Mouse (Mus musculus): ENCODE results near the gene Memo1.
"Not testable (repeated sequence)": the region's sequence is repeated elsewhere in the genome, so short reads cannot be mapped to it uniquely, and the experiment has no call there.

Memo1 gene

DNA sequence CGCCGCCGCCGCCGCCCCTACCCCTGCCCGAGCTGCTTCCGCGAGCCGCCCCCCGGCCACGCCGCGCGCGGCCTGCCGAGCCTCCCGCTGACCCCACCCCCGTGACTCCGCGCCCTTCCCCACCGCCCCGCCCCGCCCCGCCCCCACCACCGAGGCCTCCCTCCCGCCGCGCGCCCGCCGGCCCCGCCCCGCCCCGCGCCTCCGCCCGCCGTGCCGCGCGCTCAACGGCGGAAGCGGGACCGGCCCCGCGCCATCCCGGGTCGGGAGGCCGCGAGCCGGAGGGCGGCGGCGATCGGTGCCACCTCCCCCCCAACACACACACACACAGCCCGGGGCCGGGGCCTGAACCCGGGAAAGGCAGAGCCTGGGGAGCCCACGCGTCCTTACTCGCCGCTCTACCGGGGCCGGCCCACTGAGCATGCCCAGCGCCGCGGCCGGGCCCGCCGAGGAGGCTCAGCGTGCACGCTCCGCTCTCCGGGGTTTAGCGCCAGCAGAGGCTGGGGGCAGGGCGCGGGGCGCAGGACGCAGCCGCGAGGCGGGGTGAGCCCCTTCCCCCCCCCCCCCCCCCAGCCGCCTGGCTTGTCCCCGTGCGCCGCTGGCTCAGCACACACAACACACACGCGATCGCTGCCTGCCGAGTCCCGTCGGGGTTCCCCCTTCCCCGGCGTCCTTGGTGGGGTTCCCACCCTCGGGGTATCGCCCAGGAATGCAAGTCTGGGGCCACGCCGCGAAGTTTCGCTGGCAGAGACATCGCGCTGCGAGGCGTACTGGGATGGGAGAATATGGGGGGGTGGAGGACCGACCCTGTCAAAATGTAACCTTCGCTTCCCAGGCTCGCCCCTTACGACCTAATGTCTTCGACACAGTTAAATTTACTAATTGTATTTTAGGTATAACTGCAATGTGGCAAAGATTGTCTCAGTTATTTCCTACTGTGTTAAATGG lies at the start of gene Memo1:
Gene Memo1 (minus strand): TSS at position 496 of the 945 bp plus-strand sequence.
- peak; percentile 90 for DNase-seq (ENCODE audit: low read depth, low spot score)

DNA sequence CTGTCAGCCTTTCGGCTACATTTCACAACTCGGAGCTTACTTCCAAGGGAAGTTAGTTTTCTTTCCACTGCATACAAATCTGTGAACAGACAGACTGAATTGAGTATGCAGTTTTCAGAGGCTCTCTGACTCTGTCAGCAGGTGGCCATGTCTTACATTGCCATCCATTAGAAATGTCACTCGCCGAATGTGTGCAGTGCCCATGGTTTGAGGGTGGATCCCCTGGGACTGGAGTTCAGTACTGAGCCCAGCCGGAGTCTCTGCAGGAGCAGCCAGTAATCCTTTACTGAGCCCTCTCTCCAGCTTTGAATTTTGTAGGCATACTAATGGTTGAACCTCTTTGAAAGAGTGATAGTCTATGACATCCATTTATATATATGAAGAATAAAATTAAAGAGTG lies 45.8 kb upstream of the Memo1 start:
- no peak for DNase-seq (ENCODE audit: low read depth, low spot score)

DNA sequence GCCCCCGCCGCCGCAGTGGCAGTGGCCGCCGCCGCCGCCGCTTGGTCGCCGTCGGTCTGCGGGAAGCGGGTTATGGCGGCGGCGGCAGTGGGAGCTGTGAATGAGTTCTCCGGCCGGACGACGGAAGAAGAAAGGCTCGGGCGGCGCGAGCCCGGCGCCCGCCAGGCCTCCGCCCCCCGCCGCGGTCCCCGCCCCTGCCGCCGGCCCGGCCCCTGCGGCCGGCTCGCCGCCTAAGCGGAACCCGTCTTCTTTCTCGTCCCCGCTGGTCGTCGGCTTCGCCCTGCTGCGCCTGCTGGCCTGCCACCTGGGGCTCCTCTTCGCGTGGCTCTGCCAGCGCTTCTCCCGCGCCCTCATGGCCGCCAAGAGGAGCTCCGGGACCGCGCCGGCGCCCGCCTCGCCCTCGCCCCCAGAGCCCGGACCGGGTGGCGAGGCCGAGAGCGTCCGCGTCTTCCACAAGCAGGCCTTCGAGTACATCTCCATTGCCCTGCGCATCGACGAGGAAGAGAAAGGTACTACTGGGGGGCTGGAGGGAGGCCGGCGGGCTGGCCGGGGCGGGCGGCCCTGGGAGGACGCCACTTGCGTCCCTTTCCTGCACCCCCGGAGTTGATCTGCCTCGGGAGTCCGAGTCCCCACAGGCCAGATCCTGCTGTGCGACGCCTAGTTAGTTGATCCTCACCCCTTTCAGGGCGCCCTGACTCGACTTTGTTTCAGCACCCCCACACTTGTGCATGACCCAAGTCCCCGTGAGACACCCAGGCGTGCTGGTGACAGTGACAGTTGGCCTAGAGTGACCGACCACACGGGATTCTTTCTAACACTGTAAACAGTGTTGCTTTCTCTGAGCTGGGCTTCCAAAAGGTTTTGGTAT lies 43.9 kb upstream of the Memo1 start, which contains the start of gene Spast:
Gene Spast (plus strand): TSS at position 51 of the 868 bp plus-strand sequence.
- peak; percentile 70 for DNase-seq (ENCODE audit: low read depth, low spot score)

DNA sequence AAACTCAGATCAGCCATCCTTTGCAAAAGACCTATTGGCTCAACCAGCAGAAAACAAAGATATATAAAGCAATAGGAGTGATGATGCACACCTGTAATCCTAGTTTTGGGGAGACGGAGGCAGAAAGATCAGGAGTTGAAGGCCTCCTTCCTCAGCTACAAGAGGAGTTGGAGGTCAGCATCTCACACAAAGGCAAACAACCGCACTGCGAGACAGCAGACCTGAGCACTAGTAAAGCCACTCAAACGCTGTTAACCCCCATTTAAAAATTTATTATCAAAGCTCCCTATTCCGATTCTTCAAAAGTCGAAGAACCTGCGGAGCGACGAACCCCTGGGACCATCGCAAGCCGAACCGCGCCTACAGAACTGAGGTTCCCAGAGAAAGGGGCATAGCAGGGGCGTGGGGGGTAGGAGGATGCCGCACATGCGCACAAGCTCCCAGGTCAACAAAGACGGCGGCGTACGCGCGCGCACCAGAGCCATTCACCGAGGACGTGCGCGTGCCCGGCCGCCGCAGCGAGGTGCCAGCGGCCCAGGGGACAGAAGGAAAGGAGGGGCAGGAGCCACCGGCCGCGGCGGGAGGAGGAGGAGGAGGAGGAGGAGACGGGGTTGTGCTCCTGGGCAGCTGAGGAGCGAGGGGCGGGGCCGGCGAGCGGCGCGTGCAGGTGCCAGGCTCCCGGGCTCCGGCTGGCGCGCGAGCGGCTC lies 43.1 kb upstream of the Memo1 start:
- DNase-seq (ENCODE audit: low read depth, low spot score) = peak; percentile 96

DNA sequence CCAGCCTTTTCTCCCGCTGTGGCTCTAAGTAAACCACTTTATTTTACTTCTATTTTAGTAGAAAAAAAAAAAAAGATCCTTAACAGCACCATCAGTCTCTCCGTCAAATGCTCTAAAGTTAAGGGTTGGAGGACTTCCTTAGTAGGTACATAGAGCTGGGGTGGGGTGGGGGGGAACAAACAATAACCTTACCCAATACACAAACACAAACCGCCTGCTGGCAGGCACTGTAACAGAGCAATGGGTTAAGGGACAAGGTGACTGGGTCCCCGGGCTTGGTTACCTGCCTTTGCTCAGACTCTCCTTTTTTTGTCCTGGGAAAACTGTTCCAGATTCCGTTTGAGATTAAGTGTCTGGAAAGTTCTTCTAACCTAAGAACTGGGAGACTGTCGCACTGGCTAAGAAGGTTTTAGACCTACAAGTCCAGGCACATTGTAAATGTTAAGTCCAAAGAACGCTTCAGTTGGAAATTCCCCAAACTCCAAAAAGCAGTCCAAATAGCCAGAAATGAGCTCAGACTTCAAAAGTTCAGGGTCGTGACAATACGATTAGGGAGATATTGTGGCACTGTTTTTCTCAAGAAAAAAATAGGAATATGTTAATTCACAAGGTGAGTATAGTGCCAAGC lies 35.8 kb upstream of the Memo1 start:
- DNase-seq (ENCODE audit: low read depth, low spot score) = no peak

DNA sequence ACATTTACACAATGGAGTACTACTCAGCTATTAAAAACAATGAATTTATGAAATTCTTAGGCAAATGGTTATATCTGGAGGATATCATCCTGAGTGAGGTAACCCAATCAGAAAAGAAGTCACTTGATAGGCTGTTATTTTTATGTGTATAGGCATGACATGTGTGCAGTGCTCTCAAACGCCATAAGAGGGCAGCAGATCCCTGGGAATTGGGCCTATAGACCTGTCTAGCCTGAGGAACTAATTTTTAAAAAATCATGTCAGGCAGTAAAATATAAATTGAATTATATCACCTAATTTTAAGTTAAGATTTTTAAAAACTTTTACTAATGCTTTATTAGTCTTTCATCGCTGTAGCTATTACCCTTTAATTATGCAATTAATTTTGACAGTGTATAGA lies 32.8 kb upstream of the Memo1 start:
- DNase-seq (ENCODE audit: low read depth, low spot score) = peak; percentile 80

DNA sequence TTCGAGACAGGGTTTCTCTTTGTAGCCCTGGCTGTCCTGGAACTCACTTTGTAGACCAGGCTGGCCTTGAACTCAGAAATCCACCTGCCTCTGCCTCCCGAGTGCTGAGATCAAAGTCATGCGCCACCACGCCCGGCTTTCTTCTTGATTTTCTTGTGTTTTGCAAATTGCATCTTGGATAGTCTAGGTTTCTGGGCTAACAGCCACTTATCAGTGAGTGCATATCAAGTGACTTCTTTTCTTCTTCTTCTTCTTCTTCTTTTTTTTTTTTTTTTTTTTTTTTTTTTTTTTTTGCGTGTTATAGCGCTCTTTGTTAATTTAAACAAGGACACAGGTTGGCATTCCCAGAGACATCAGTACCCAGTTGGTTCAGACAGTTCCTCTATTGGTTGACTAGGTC lies 31.9 kb upstream of the Memo1 start:
- DNase-seq (ENCODE audit: low read depth, low spot score) = not testable (repeated sequence)

DNA sequence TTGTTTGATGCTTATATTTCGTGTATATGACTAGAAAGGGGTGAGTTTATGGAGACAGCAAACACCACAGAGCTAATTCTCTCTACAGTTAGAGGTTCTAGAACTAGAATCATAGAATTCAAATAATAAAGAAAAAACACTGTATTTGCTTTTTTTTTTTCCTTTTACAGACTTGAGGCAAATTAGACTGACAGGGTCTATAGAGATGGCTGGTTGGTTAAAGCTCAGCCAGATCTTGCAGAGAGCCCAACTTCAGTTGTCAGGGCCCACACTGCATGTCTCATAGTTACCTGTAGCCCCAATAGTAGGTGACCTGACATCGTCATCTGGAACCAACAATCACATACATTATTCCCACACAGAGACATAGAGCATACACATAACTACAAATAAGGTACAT lies 28.5 kb upstream of the Memo1 start, which contains the start of gene Dpy30:
Gene Dpy30 (minus strand): TSS at position 101 of the 400 bp plus-strand sequence.
- no peak for DNase-seq (ENCODE audit: low read depth, low spot score)

DNA sequence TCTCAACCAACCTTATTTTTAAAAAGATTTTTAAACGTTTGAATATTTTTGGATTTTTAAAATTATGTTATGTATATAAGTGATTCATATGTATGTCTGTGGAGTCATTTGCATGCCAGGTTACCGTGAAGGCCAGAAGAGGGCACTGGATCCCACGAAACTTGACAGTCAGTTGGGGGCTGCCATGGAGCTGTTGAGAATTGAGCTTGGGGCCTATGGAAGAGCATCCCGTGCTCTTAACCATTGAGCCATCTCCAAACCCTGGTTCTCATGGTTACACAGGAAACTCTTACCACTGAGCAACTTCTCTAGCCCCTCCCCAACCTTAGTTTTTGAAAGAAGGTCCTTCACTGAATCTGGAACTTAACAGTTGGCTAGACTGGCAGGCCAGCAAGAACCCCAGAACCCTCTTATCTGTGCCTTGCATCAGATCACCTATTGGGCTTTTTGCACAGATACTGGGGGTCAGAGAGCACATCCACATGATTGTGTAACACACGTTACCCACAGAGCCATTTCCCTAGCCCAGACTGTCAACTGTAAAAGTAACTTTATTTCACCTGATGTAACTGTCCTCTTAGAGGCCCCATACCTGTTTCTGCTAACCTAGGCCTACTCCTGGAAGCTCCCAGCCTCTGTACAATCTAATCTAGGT lies 27.2 kb upstream of the Memo1 start:
- peak; percentile 42 for DNase-seq (ENCODE audit: low read depth, low spot score)

DNA sequence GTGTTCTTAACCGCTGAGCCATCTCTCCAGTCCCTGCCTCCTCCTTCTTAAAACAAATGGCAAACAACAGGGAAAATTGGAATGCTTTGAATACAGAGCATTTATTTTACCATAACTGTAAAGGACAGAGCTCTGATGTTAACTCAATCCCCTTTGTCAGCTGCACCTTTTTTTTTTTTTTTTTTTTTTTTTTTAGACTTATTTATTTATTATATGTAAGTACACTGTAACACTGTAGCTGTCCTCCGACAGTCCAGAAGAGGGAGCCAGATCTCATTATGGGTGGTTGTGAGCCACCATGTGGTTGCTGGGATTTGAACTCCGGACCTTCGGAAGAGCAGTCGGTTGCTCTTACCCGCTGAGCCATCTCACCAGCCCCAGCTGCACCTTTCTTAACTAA lies 23.4 kb upstream of the Memo1 start:
- DNase-seq (ENCODE audit: low read depth, low spot score) = peak; percentile 46

DNA sequence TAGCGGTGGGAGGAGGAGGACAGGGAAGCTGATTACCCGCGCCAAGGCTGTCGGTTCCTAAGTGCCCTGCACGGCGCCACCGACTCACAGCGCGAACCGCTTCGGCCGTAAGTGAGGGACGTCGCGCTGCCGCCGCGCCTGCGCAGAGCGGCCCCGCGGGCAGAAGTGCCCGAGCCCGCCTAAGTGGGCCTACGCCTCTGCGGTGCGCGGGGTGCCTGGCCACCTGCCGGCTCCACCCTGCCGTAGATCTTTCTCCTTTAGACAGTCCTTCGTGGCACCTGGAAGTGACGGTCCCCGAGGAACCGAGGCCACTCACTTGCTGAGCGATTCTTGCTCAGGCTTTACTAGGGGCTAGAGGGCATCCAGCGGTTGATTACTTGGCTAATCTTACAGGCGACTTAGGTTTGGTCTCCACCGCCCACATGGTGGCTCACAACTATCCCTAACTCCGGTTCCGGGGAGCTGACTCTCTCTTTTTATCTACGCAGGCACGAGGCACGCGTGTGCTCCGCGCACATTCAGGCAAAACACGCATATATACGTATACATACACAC lies 21.1 kb upstream of the Memo1 start:
- DNase-seq (ENCODE audit: low read depth, low spot score) = peak; percentile 95

DNA sequence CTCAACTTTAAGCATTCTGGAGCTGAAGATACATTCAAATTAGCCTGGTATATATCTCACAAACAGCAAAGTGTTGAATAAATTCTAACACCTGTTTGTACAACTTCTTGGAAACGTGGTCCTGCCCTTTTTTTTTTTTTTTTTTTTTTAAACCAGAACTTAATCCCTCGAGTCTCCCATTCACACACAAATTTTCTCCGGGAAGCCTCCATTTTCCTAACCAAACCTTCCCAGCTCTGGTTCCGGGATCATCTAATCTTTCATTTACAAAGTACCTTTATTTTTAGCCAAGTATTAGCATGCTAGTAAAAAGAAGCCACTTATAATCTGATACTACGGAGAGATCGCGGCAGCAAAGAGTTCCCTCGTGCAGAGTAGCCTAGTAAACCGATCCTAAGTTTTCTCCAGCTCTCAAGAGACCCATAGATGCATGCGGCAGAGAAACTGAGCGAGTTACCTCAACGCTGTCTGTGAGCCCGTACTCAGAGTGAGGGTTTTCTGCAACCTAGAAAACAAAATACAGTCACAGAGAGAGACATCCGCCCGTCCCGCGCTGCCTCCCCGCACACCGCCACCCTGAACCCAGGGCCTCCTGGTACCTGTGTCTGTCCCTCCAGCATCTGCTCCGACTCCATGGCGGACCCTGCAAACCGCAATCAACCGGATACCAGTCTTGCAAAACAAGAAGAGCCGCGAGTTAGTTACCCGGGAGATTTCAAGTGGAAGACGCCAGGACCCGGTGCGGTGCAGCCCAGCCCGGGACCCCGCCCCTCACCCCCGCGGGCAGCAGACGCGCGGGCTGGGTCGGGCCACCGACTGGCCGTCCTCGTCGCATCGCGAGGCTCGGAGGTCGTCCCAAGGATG lies 20.4 kb upstream of the Memo1 start:
- DNase-seq (ENCODE audit: low read depth, low spot score) = no peak

DNA sequence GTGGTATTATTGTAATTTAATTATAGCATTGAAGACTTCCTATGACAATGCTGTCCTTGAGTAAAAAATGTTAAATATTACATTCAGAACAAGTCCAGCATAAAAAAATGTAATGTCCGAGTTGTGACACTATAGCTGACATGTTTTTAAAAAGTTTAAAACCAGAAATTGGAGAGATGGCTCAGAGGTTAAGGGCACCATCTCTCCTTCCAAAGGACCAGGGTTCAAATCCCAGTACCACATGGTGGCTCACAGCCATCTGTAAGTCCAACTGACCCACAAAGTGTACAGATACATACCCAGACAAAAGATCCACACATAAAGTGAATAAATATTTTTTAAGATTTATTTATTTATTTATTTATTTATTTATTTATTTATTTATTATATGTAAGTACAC lies 10.7 kb upstream of the Memo1 start:
- DNase-seq (ENCODE audit: low read depth, low spot score) = no peak

DNA sequence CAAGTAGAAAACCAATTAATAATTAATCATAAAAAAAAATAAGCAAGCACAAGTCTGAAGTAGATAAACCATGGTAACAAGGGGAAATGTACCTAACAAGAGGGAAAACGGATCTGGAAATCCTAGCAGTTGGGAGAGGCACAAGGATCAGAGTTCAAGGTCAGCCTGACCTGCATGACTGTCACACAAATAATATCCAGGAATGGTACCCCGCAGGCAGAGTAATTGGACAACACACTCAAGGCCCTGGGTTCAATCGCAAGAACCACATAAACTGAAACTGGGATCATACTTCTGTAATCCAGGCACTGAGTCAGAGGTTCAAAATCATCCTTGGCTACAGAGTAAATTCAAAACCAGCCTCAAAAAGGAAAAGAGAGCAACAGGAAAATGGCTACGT lies 10.3 kb upstream of the Memo1 start:
- no peak for DNase-seq (ENCODE audit: low read depth, low spot score)

DNA sequence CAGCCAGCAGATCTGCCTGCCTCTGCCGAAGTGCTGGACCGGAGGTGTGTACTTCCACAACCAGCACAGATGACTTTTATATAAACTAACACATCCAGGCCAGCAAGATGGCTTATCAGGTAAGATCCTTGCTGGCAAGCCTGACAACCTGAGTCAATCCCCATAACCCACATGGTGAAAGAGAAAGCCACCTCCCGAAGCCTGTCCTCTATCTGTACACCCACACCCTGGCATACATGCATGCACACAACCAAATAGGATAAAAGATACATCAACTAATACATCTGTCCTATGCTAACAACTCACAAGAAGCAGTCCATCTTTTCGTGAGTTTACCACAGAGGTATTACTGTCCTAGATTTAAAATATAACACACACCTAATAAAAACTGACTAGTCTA lies 8.7 kb upstream of the Memo1 start:
- no peak for DNase-seq (ENCODE audit: low read depth, low spot score)

DNA sequence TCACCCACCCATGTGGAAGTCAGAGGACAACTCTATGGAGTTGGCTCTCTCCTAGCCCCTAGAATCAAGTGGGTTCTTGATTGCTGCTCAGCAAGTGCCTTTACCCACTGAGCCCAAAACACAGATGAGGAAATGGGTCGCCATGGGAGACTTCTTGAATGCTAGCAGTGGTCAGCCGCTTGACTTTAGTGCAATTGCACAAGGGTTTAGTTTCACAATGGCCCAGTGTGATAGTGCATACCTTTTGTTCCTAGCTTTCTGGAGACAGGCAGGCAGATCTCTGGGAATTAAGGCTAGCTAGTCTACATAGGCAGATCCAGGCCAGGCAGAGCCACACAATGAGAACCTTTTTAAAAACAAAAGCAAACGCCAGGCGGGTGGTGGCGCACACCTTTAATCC lies 4.8 kb upstream of the Memo1 start:
- no peak for DNase-seq (ENCODE audit: low read depth, low spot score)

DNA sequence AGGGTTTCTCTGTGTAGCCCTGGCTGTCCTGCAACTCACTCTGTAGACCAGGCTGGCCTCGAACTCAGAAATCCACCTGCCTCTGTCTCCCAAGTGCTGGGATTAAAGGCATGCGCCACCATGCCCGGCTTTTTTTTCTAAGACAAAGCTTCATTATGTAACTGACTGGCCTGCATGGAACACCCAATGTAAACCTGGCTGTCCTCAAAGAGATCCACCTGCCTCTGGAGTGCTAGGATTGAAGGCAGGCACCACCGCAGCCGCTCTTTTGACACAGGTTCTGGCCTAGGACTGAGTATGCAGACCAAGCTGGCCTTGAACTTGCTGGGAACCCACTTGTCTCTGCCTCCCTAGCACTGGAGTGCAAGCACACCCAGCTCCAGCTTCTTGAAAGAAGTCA lies 1.7 kb upstream of the Memo1 start:
- DNase-seq (ENCODE audit: low read depth, low spot score) = not testable (repeated sequence)

DNA sequence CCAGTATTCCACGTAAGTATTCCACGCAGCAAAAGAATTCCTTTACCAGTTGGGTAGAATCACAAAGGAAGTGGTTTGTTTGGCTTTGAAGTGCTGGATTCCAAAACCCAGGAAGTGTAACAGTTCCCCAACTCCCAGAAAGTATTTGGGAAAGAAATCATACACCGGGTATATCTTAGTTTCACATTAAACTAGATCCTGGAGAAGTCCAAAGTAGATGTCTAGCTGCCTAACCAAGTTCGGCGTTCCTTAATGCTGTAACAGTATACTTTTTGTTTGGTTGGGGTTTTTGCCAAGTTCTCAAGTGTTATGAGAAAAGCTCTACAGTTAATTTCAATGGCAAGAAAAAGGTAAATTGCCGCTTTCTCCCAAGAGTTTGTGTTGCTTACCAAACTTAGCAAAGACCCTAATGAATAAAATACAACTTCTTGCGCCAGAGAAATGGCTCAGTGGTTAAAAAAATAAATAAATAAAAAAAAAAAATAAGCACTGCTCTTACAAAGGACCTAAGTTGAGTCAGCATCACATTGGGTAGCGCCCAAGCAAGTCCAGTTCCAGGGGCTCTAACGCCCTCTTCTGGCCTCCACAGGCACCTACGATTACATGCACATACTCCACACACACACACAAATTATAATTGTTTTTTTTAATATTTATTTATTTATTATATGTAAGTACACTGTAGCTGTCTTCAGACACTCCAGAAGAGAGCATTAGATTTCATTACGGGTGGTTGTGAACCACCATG lies 929 bp upstream of the Memo1 start:
- peak; percentile 61 for DNase-seq (ENCODE audit: low read depth, low spot score)

Measured in CD4-positive, CD25-positive, alpha-beta regulatory T cell, adult 2 months (primary cell).